Mouse (Mus musculus): Measurements from ENCODE around the gene Apol9a.
"Not testable (repeated sequence)": the region's sequence is repeated elsewhere in the genome, so short reads cannot be mapped to it uniquely, and the experiment has no call there.

DNA sequence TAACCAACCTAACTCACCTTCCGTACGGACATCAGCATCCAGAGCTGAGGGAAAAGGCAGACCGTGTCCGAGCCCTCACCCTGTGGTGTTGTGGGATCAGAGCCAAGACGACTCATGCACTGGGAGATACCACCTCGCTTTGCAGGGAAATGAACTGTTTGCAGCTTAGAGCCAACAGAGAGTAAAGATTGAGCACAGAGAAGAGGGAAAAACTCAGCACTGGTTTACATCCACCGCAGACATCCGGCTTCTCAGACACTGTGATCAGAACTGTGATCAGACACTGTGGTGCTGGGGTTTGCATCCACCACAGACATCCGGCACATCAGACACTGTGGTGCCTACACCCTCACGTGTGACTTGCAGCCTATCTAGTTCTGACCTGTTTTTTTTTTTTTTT is 4.6 kb downstream of the Apol9a start:
- TF ChIP-seq CTCF (IDR thresholded peaks at IDR 0.05; ENCODE audit: low read depth, low read length); POLR2AphosphoS5 (IDR thresholded peaks at IDR 0.05; ENCODE audit: insufficient replicate concordance, low read depth, low read length); TAL1 (conservative IDR thresholded peaks at IDR 0.05; ENCODE audit: low read depth, low read length); GATA1 (IDR thresholded peaks at IDR 0.05; ENCODE audit: borderline replicate concordance, low read length): not testable (repeated sequence)
